Mouse (Mus musculus): ENCODE results near the gene Ttc26. TPM values are rescaled to one million over a fixed set of nuclear protein-coding genes. Genes with fewer than 3 reads are reported as not detected.
"Not testable (repeated sequence)": the region's sequence is repeated elsewhere in the genome, so short reads cannot be mapped to it uniquely, and the experiment has no call there.

Gene Ttc26
- polyA plus RNA-seq, 1 experiment from 2014 or later, result 9.9 TPM

- Histone ChIP-seq H3K9me3 (no peaks in the 10 kb centered on the region), H3K4me1 (no peaks in the 10 kb centered on the region), H3K27me3 (no peaks in the 10 kb centered on the region), H3K36me3 (peaks cover 36% of the 10 kb centered on the region), H3K27ac (no peak overlapping the region), H3K4me2 (no peak overlapping the region), H3K9ac (no peak overlapping the region), H3K4me3 (no peak overlapping the region)
- WGBS, result 79% methylated on average over 3 of the region's 3 CpGs
- no peak for ATAC-seq (ENCODE audit: insufficient number of reproducible peaks, insufficient read depth, low FRiP score, low TSS enrichment, low read depth)
Measured at GRCm38 (mm10) chr6:38389671-38390070, 8.4 kb downstream of the Ttc26 start.

- H3K4me2 ChIP-seq, result peak overlapping the region; percentile 77
Measured at GRCm38 (mm10) chr6:38432457-38432856, 51.2 kb downstream of the Ttc26 start.

GRCm38 (mm10) chr6:38433261-38434033 lies 52.2 kb downstream of the Ttc26 start, which contains the start of gene Ubn2:
Gene Ubn2, plus strand, starts transcription at chr6:38433950.
- Histone ChIP-seq H3K4me1 (peaks cover 11% of the 10 kb centered on the region), H3K27me3 (no peaks in the 10 kb centered on the region), H3K9me3 (no peaks in the 10 kb centered on the region), H3K9ac (peak within 1 kb of the TSS; percentile 93), H3K36me3 (no peaks in the 10 kb centered on the region), H3K4me3 (peak within 1 kb of the TSS; percentile 97), H3K27ac (peak within 1 kb of the TSS; percentile 97), H3K4me2 (peak within 1 kb of the TSS; percentile 77)
- WGBS, result under 1% methylated on average over 64 of the region's 64 CpGs
- peak; percentile 98 for ATAC-seq (ENCODE audit: insufficient number of reproducible peaks, insufficient read depth, low FRiP score, low TSS enrichment, low read depth)

More at GRCm38 (mm10) chr6:38432457-38432856, 51.2 kb downstream of the Ttc26 start:
- 81% methylated on average over 5 of the region's 5 CpGs for WGBS
- Histone ChIP-seq H3K4me1 (peaks cover 11% of the 10 kb centered on the region), H3K4me3 (peak overlapping the region; percentile 97)
- not testable (repeated sequence) for H3K9me3 ChIP-seq; ATAC-seq (ENCODE audit: insufficient number of reproducible peaks, insufficient read depth, low FRiP score, low TSS enrichment, low read depth); H3K27me3 ChIP-seq; H3K36me3 ChIP-seq; H3K27ac ChIP-seq; H3K9ac ChIP-seq

GRCm38 (mm10) chr6:38434055-38435023 lies 53.1 kb downstream of the Ttc26 start:
- WGBS, result under 1% methylated on average over 87 of the region's 118 CpGs
- peak overlapping the region; percentile 93 for H3K9ac ChIP-seq
- peak; percentile 65 for ATAC-seq (ENCODE audit: insufficient number of reproducible peaks, insufficient read depth, low FRiP score, low TSS enrichment, low read depth)
- no peaks in the 10 kb centered on the region for H3K27me3 ChIP-seq
- H3K9me3 ChIP-seq, result no peaks in the 10 kb centered on the region
- no peaks in the 10 kb centered on the region for H3K36me3 ChIP-seq
- peak overlapping the region; percentile 67 for H3K4me2 ChIP-seq
- peak overlapping the region; percentile 97 for H3K4me3 ChIP-seq
- H3K27ac ChIP-seq, result peak overlapping the region; percentile 97
- H3K4me1 ChIP-seq, result peaks cover 11% of the 10 kb centered on the region

- no peak overlapping the region for H3K27ac ChIP-seq
- H3K27me3 ChIP-seq, result no peaks in the 10 kb centered on the region
- no peak overlapping the region for H3K4me2 ChIP-seq
- H3K4me1 ChIP-seq, result no peaks in the 10 kb centered on the region
- no peak overlapping the region for H3K4me3 ChIP-seq
- H3K9me3 ChIP-seq, result no peaks in the 10 kb centered on the region
- WGBS, result 89% methylated on average over 3 of the region's 3 CpGs
- ATAC-seq (ENCODE audit: insufficient number of reproducible peaks, insufficient read depth, low FRiP score, low TSS enrichment, low read depth), result no peak
- no peak overlapping the region for H3K9ac ChIP-seq
- H3K36me3 ChIP-seq, result peaks cover 48% of the 10 kb centered on the region
Measured at GRCm38 (mm10) chr6:38443842-38444241, 62.6 kb downstream of the Ttc26 start.

GRCm38 (mm10) chr6:38448295-38448694 lies 67.0 kb downstream of the Ttc26 start:
- peaks cover 48% of the 10 kb centered on the region for H3K36me3 ChIP-seq
- no peaks in the 10 kb centered on the region for H3K27me3 ChIP-seq
- H3K9ac ChIP-seq, result no peak overlapping the region
- no peak overlapping the region for H3K4me2 ChIP-seq
- no peaks in the 10 kb centered on the region for H3K9me3 ChIP-seq
- WGBS, result 88% methylated on average over 2 of the region's 2 CpGs
- ATAC-seq (ENCODE audit: insufficient number of reproducible peaks, insufficient read depth, low FRiP score, low TSS enrichment, low read depth), result no peak
- H3K27ac ChIP-seq, result no peak overlapping the region
- H3K4me3 ChIP-seq, result no peak overlapping the region
- H3K4me1 ChIP-seq, result no peaks in the 10 kb centered on the region

- ATAC-seq (ENCODE audit: insufficient number of reproducible peaks, insufficient read depth, low FRiP score, low TSS enrichment, low read depth), result no peak
- Histone ChIP-seq H3K4me3 (no peak overlapping the region), H3K9ac (no peak overlapping the region), H3K4me1 (no peaks in the 10 kb centered on the region), H3K36me3 (peaks cover 54% of the 10 kb centered on the region), H3K27ac (no peak overlapping the region), H3K9me3 (no peaks in the 10 kb centered on the region), H3K4me2 (no peak overlapping the region), H3K27me3 (no peaks in the 10 kb centered on the region)
- WGBS, result 96% methylated on average over 4 of the region's 4 CpGs
Measured at GRCm38 (mm10) chr6:38453049-38453448, 71.8 kb downstream of the Ttc26 start.

GRCm38 (mm10) chr6:38456425-38456824 lies 75.2 kb downstream of the Ttc26 start:
- H3K9me3 ChIP-seq; H3K27me3 ChIP-seq; H3K4me2 ChIP-seq; ATAC-seq (ENCODE audit: insufficient number of reproducible peaks, insufficient read depth, low FRiP score, low TSS enrichment, low read depth); H3K27ac ChIP-seq; H3K4me3 ChIP-seq; H3K4me1 ChIP-seq; H3K9ac ChIP-seq: not testable (repeated sequence)
- peaks cover 53% of the 10 kb centered on the region for H3K36me3 ChIP-seq

- no peaks in the 10 kb centered on the region for H3K9me3 ChIP-seq
- H3K36me3 ChIP-seq, result peaks cover 50% of the 10 kb centered on the region
- no peaks in the 10 kb centered on the region for H3K4me1 ChIP-seq
- H3K27ac ChIP-seq, result no peak overlapping the region
- H3K27me3 ChIP-seq, result no peaks in the 10 kb centered on the region
- ATAC-seq (ENCODE audit: insufficient number of reproducible peaks, insufficient read depth, low FRiP score, low TSS enrichment, low read depth), result no peak
- no peak overlapping the region for H3K9ac ChIP-seq
- no peak overlapping the region for H3K4me2 ChIP-seq
- 96% methylated on average over 3 of the region's 3 CpGs for WGBS
- H3K4me3 ChIP-seq, result no peak overlapping the region
Measured at GRCm38 (mm10) chr6:38458075-38458474, 76.8 kb downstream of the Ttc26 start.

GRCm38 (mm10) chr6:38469591-38469990 lies 88.3 kb downstream of the Ttc26 start:
- H3K4me2 ChIP-seq, result no peak overlapping the region
- WGBS, result 86% methylated on average over 4 of the region's 4 CpGs
- H3K27ac ChIP-seq, result no peak overlapping the region
- no peak overlapping the region for H3K9ac ChIP-seq
- no peak overlapping the region for H3K4me3 ChIP-seq
- H3K4me1 ChIP-seq, result no peaks in the 10 kb centered on the region
- peaks cover 62% of the 10 kb centered on the region for H3K36me3 ChIP-seq
- ATAC-seq (ENCODE audit: insufficient number of reproducible peaks, insufficient read depth, low FRiP score, low TSS enrichment, low read depth), result no peak
- H3K27me3 ChIP-seq, result no peaks in the 10 kb centered on the region
- no peaks in the 10 kb centered on the region for H3K9me3 ChIP-seq

Data from embryonic facial prominence, embryonic 13.5 days (tissue).